5 mouse cellular contexts compared by ENCODE assay signal in genomic region chr17:6417118-6417517, GRCm38 (mm10). TPM values are rescaled to one million over a fixed set of nuclear protein-coding genes. Genes with fewer than 3 reads are reported as not detected.
DNase-seq lines count a peak whose midpoint lies in the region; ATAC-seq and TF ChIP-seq lines count a peak whose summit lies in the region.
"Not testable (repeated sequence)": the region's sequence is repeated elsewhere in the genome, so short reads cannot be mapped to it uniquely, and the experiment has no call there.

No protein-coding gene starts in this region.

- TF ChIP-seq CTCF in Patski (IDR thresholded peaks at IDR 0.05); lung, postnatal 0 days (IDR thresholded peaks at IDR 0.05): not testable (repeated sequence)
- 0 out of 2 replicates have a peak, but pooled peaks have one; percentile 22 for TF ChIP-seq CTCF in stomach, postnatal 0 days (IDR thresholded peaks at IDR 0.05; ENCODE audit: low read depth)

- not testable (repeated sequence) for H3K9ac ChIP-seq in lung, postnatal 0 days (replicated peaks; ENCODE audit: low read depth); stomach, postnatal 0 days (ENCODE audit: low read length)

- not testable (repeated sequence) for H3K4me1 ChIP-seq in lung, postnatal 0 days (ENCODE audit: insufficient read depth, low read depth, low read length); stomach, postnatal 0 days (replicated peaks; ENCODE audit: control insufficient read depth, insufficient read depth)

- H3K9me3 ChIP-seq in lung, postnatal 0 days (ENCODE audit: low read length); stomach, postnatal 0 days (ENCODE audit: control insufficient read depth, low read length): not testable (repeated sequence)

- POLR2A ChIA-PET in Patski (lab: Charles Lee) = not testable (repeated sequence)

- H3K4me2 ChIP-seq in lung, postnatal 0 days (replicated peaks; ENCODE audit: low read depth, low read length); stomach, postnatal 0 days (replicated peaks; ENCODE audit: low read depth): not testable (repeated sequence)

- CTCF ChIA-PET in Patski (lab: Charles Lee) = not testable (repeated sequence)

- WGBS in lung, postnatal 0 days = 19% methylated on average over 4 of the region's 7 CpGs
- 27% methylated on average over 4 of the region's 7 CpGs for WGBS in stomach, postnatal 0 days

- H3K27ac ChIP-seq in lung, postnatal 0 days (ENCODE audit: low read length); stomach, postnatal 0 days (replicated peaks): not testable (repeated sequence)

- not testable (repeated sequence) for H3K4me3 ChIP-seq in lung, postnatal 0 days (ENCODE audit: low read depth, low read length); stomach, postnatal 0 days (ENCODE audit: low read depth, low read length)

- not testable (repeated sequence) for TF ChIP-seq EP300 in lung, postnatal 0 days (IDR thresholded peaks at IDR 0.05); stomach, postnatal 0 days (optimal IDR thresholded peaks at IDR 0.05)

- in situ Hi-C loops in Patski (cut with MboI; ENCODE audit: low pct_unique_long_range_greater_than_20kb) = not testable (repeated sequence)

- not testable (repeated sequence) for DNase-seq in Patski (ENCODE audit: low read depth, low spot score); lung, postnatal 0 days (ENCODE audit: low spot score); stomach, postnatal 0 days (ENCODE audit: low spot score)

- not testable (repeated sequence) for H3K36me3 ChIP-seq in lung, postnatal 0 days (ENCODE audit: insufficient read depth, low read length); stomach, postnatal 0 days (ENCODE audit: control insufficient read depth, insufficient read depth, low read length)

- peak; percentile 30 for ATAC-seq in Patski
- peak; percentile 82 for ATAC-seq in frontal cortex, adult (ENCODE audit: low TSS enrichment)
- ATAC-seq in lung, postnatal 0 days = 0 out of 2 replicates have a peak, but pooled peaks have one; percentile 23
- peak; percentile 41; the same call in 1 of the 2 replicates for ATAC-seq in megakaryocyte-erythroid progenitor cell, adult 5-6 weeks (replicated peaks; ENCODE audit: low FRiP score, low TSS enrichment, poor library complexity, severe bottlenecking)
- ATAC-seq in stomach, postnatal 0 days (ENCODE audit: low FRiP score, low TSS enrichment) = peak; percentile 52; the same call in 1 of the 2 replicates

- not testable (repeated sequence) for H3K27me3 ChIP-seq in Patski; lung, postnatal 0 days (replicated peaks; ENCODE audit: insufficient read depth, low read length); stomach, postnatal 0 days (ENCODE audit: control insufficient read depth, insufficient read depth, low read length)

RNA-seq across cellular contexts. Expression of gene Dynlt1b, which starts 12.8 kb away (rescaled TPM):
- 317 TPM for polyA plus RNA-seq in Patski (2021)
- 537 and 571 TPM in 2 replicates for polyA plus RNA-seq in lung, postnatal 0 days (2015; fragmentation: Nextera tagmentation; extraction: Ambion mirVana)
- 73.6 and 91.2 TPM in 2 replicates for total RNA-seq in megakaryocyte-erythroid progenitor cell, adult 5-6 weeks (2014; fragmentation: Nextera tagmentation)
- total RNA-seq in megakaryocyte-erythroid progenitor cell, adult 5-6 weeks (2017) = 101 and 104 TPM in 2 replicates
- polyA plus RNA-seq in stomach, postnatal 0 days (2015; fragmentation: Nextera tagmentation; extraction: Ambion mirVana) = 477 and 484 TPM in 2 replicates

Comparison
In these comparisons a context has a peak if more than half of its experiments do, and no peak if none do; other contexts are left out.
1. ATAC-seq: peak in every context shown above with its lines; median percentile 82 in frontal cortex, adult; 52 in stomach, postnatal 0 days; 41 in megakaryocyte-erythroid progenitor cell, adult 5-6 weeks; 30 in Patski; 23 in lung, postnatal 0 days.